Mouse (Mus musculus): ENCODE data around the gene Pole3. TPM values are rescaled to one million over a fixed set of nuclear protein-coding genes. Genes with fewer than 3 reads are reported as not detected.

The Pole3 gene
- polyA plus RNA-seq, 1 experiment from 2014 or later, result 117 TPM

- Histone ChIP-seq H3K9me3 (no peaks in the 10 kb centered on the region), H3K27me3 (replicated peaks; ENCODE audit: low read depth, poor library complexity, severe bottlenecking) (no peaks in the 10 kb centered on the region), H3K36me3 (replicated peaks) (peaks cover 27% of the 10 kb centered on the region), H3K27ac (replicated peaks) (peak overlapping the region; percentile 86), H3K4me1 (peaks cover 20% of the 10 kb centered on the region), H3K4me3 (peak overlapping the region; percentile 87)
- DNase-seq (ENCODE audit: low spot score), result peak; percentile 93
- 2% methylated on average over 38 of the region's 38 CpGs for WGBS
Observed at GRCm38 (mm10) chr4:62501964-62502732, 22.7 kb downstream of the Pole3 start.

- 6% methylated on average over 7 of the region's 7 CpGs for WGBS
Observed at GRCm38 (mm10) chr4:62501534-62501933, 23.3 kb downstream of the Pole3 start.

GRCm38 (mm10) chr4:62500799-62501198 is 24.1 kb downstream of the Pole3 start:
- Histone ChIP-seq H3K36me3 (replicated peaks) (peaks cover 26% of the 10 kb centered on the region), H3K4me3 (no peak overlapping the region), H3K27ac (replicated peaks) (no peak overlapping the region), H3K4me1 (peaks cover 20% of the 10 kb centered on the region), H3K9me3 (no peaks in the 10 kb centered on the region), H3K27me3 (replicated peaks; ENCODE audit: low read depth, poor library complexity, severe bottlenecking) (no peaks in the 10 kb centered on the region)
- no peak for DNase-seq (ENCODE audit: low spot score)
- WGBS, result 87% methylated on average over 4 of the region's 4 CpGs

More at GRCm38 (mm10) chr4:62501534-62501933, 23.3 kb downstream of the Pole3 start:
- no peak for DNase-seq (ENCODE audit: low spot score)
- Histone ChIP-seq H3K27ac (replicated peaks) (peak overlapping the region; percentile 86), H3K4me3 (peak overlapping the region; percentile 87), H3K9me3 (no peaks in the 10 kb centered on the region), H3K27me3 (replicated peaks; ENCODE audit: low read depth, poor library complexity, severe bottlenecking) (no peaks in the 10 kb centered on the region), H3K4me1 (peaks cover 20% of the 10 kb centered on the region), H3K36me3 (replicated peaks) (peaks cover 26% of the 10 kb centered on the region)

- no peaks in the 10 kb centered on the region for H3K9me3 ChIP-seq
- no peak overlapping the region for H3K27ac ChIP-seq (replicated peaks)
- H3K4me3 ChIP-seq, result no peak overlapping the region
- peaks cover 8% of the 10 kb centered on the region for H3K4me1 ChIP-seq
- WGBS, result 88% methylated on average over 8 of the region's 8 CpGs
- no peak for DNase-seq (ENCODE audit: low spot score)
- H3K27me3 ChIP-seq (replicated peaks; ENCODE audit: low read depth, poor library complexity, severe bottlenecking), result no peaks in the 10 kb centered on the region
- H3K36me3 ChIP-seq (replicated peaks), result peaks cover 26% of the 10 kb centered on the region
Observed at GRCm38 (mm10) chr4:62496815-62497214, 28.1 kb downstream of the Pole3 start.

- Histone ChIP-seq H3K4me3 (no peak overlapping the region), H3K27ac (replicated peaks) (no peak overlapping the region), H3K4me1 (peaks cover 2% of the 10 kb centered on the region; the same call in 1 of the 2 replicates), H3K27me3 (replicated peaks; ENCODE audit: low read depth, poor library complexity, severe bottlenecking) (no peaks in the 10 kb centered on the region), H3K36me3 (replicated peaks) (peaks cover 26% of the 10 kb centered on the region), H3K9me3 (no peaks in the 10 kb centered on the region)
- WGBS, result 85% methylated on average over 8 of the region's 8 CpGs
- DNase-seq (ENCODE audit: low spot score), result no peak
Observed at GRCm38 (mm10) chr4:62495946-62496345, 28.9 kb downstream of the Pole3 start.

GRCm38 (mm10) chr4:62494230-62494629 is 30.6 kb downstream of the Pole3 start:
- Histone ChIP-seq H3K27me3 (replicated peaks; ENCODE audit: low read depth, poor library complexity, severe bottlenecking) (no peaks in the 10 kb centered on the region), H3K9me3 (no peaks in the 10 kb centered on the region), H3K4me1 (no peaks in the 10 kb centered on the region), H3K27ac (replicated peaks) (no peak overlapping the region), H3K4me3 (no peak overlapping the region), H3K36me3 (replicated peaks) (peaks cover 17% of the 10 kb centered on the region)
- WGBS, result 72% methylated on average over 9 of the region's 9 CpGs
- no peak for DNase-seq (ENCODE audit: low spot score)

- Histone ChIP-seq H3K27me3 (replicated peaks; ENCODE audit: low read depth, poor library complexity, severe bottlenecking) (no peaks in the 10 kb centered on the region), H3K4me1 (peaks cover 4% of the 10 kb centered on the region; the same call in 1 of the 2 replicates), H3K9me3 (no peaks in the 10 kb centered on the region), H3K4me3 (no peak overlapping the region), H3K27ac (replicated peaks) (no peak overlapping the region), H3K36me3 (replicated peaks) (peaks cover 2% of the 10 kb centered on the region; the same call in 1 of the 2 replicates)
- DNase-seq (ENCODE audit: low spot score), result no peak
- 84% methylated on average over 2 of the region's 2 CpGs for WGBS
Observed at GRCm38 (mm10) chr4:62492682-62493081, 32.2 kb downstream of the Pole3 start.

- Histone ChIP-seq H3K9me3 (no peaks in the 10 kb centered on the region), H3K27me3 (replicated peaks; ENCODE audit: low read depth, poor library complexity, severe bottlenecking) (no peaks in the 10 kb centered on the region), H3K27ac (replicated peaks) (no peak overlapping the region), H3K36me3 (replicated peaks) (no peaks in the 10 kb centered on the region), H3K4me3 (no peak overlapping the region), H3K4me1 (peaks cover 15% of the 10 kb centered on the region)
- DNase-seq (ENCODE audit: low spot score), result no peak
- 84% methylated on average over 2 of the region's 2 CpGs for WGBS
Observed at GRCm38 (mm10) chr4:62487914-62488313, 37.0 kb downstream of the Pole3 start.

- 0 out of 2 replicates have a peak, but pooled peaks cover 5% of the 10 kb centered on the region for H3K27me3 ChIP-seq (replicated peaks; ENCODE audit: low read depth, poor library complexity, severe bottlenecking)
- peaks cover 15% of the 10 kb centered on the region for H3K4me1 ChIP-seq
- 96% methylated on average over 5 of the region's 5 CpGs for WGBS
- H3K36me3 ChIP-seq (replicated peaks), result no peaks in the 10 kb centered on the region
- H3K4me3 ChIP-seq, result no peak overlapping the region
- no peak overlapping the region for H3K27ac ChIP-seq (replicated peaks)
- DNase-seq (ENCODE audit: low spot score), result no peak
- H3K9me3 ChIP-seq, result no peaks in the 10 kb centered on the region
Observed at GRCm38 (mm10) chr4:62487172-62487571, 37.7 kb downstream of the Pole3 start.

GRCm38 (mm10) chr4:62486162-62486696 is 38.6 kb downstream of the Pole3 start:
- 92% methylated on average over 15 of the region's 15 CpGs for WGBS
- H3K9me3 ChIP-seq, result no peaks in the 10 kb centered on the region
- H3K27ac ChIP-seq (replicated peaks), result no peak overlapping the region
- peaks cover 14% of the 10 kb centered on the region for H3K27me3 ChIP-seq (replicated peaks; ENCODE audit: low read depth, poor library complexity, severe bottlenecking)
- DNase-seq (ENCODE audit: low spot score), result no peak
- H3K4me1 ChIP-seq, result peaks cover 15% of the 10 kb centered on the region
- no peak overlapping the region for H3K4me3 ChIP-seq
- no peaks in the 10 kb centered on the region for H3K36me3 ChIP-seq (replicated peaks)

- Histone ChIP-seq H3K27me3 (replicated peaks; ENCODE audit: low read depth, poor library complexity, severe bottlenecking) (peaks cover 20% of the 10 kb centered on the region), H3K36me3 (replicated peaks) (no peaks in the 10 kb centered on the region), H3K27ac (replicated peaks) (no peak overlapping the region), H3K4me3 (no peak overlapping the region), H3K4me1 (peaks cover 15% of the 10 kb centered on the region), H3K9me3 (no peaks in the 10 kb centered on the region)
- WGBS, result 88% methylated on average over 8 of the region's 8 CpGs
- no peak for DNase-seq (ENCODE audit: low spot score)
Observed at GRCm38 (mm10) chr4:62485450-62486161, 39.3 kb downstream of the Pole3 start.

GRCm38 (mm10) chr4:62484928-62485327 is 39.9 kb downstream of the Pole3 start:
- H3K4me1 ChIP-seq, result peaks cover 20% of the 10 kb centered on the region
- no peak for DNase-seq (ENCODE audit: low spot score)
- no peak overlapping the region for H3K4me3 ChIP-seq
- H3K9me3 ChIP-seq, result no peaks in the 10 kb centered on the region
- no peaks in the 10 kb centered on the region for H3K36me3 ChIP-seq (replicated peaks)
- no peak overlapping the region for H3K27ac ChIP-seq (replicated peaks)
- peaks cover 27% of the 10 kb centered on the region for H3K27me3 ChIP-seq (replicated peaks; ENCODE audit: low read depth, poor library complexity, severe bottlenecking)
- WGBS, result 86% methylated on average over 3 of the region's 3 CpGs
